30 mouse cellular contexts compared by ENCODE assay signal in the genomic region with DNA sequence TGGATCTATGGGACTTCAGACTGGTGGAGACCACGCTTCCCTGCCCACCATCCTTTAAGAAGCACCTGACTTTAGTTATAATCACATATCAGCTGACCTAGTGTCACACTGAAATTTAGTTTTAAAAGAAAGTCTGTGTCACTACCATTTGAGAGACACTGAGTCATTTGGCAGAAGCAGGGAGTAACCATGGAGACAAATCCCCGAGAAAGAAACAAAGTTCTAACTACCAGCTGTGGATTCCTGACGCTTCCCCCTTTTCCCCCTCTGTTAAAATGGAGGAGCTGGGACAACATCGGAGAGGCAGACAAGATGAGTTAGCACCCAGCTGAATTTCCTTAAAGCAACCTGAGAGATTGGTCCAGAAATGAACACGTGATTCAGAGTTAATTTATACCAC. TPM values are rescaled to one million over a fixed set of nuclear protein-coding genes. Genes with fewer than 3 reads are reported as not detected.
DNase-seq lines count a peak whose midpoint lies in the region; ATAC-seq and TF ChIP-seq lines count a peak whose summit lies in the region.
"Had no signal": no experiment of that assay in that cellular context is flagged by ENCODE, and none has a peak within 500 bp of the region (broad histone marks: within the 10 kb centered on the region; RNA-seq: fewer than 3 reads in every experiment).

No protein-coding gene starts in this region.

- no peaks in the 10 kb centered on the region for H3K9me3 ChIP-seq in embryonic facial prominence, embryonic 14.5 days (ENCODE audit: control insufficient read depth, low read length)
- no peaks in the 10 kb centered on the region for H3K9me3 ChIP-seq in embryonic facial prominence, embryonic 10.5 days
- H3K9me3 ChIP-seq in midbrain, postnatal 0 days (ENCODE audit: low read length): no peaks in the 10 kb centered on the region
- H3K9me3 ChIP-seq: heart, embryonic 10.5 days; liver, embryonic 13.5 days; neural tube, embryonic 12.5 days; stomach, embryonic 15.5 days had no signal

- H3K27me3 ChIP-seq in embryonic facial prominence, embryonic 14.5 days (replicated peaks; ENCODE audit: control insufficient read depth, insufficient read depth, low read length): peaks cover 17% of the 10 kb centered on the region
- H3K27me3 ChIP-seq in embryonic facial prominence, embryonic 10.5 days (replicated peaks; ENCODE audit: low read depth, poor library complexity, severe bottlenecking): peaks cover 28% of the 10 kb centered on the region
- H3K27me3 ChIP-seq in midbrain, postnatal 0 days (ENCODE audit: insufficient read depth, low read length): no peaks in the 10 kb centered on the region

- no peak overlapping the region for H3K9ac ChIP-seq in embryonic facial prominence, embryonic 14.5 days (ENCODE audit: low read depth, low read length)
- H3K9ac ChIP-seq in midbrain, postnatal 0 days (replicated peaks; ENCODE audit: low read length, poor library complexity, severe bottlenecking): no peak overlapping the region
- H3K9ac ChIP-seq: hindbrain, embryonic 14.5 days; liver, embryonic 13.5 days; neural tube, embryonic 12.5 days; stomach, embryonic 15.5 days had no signal

- H3K4me2 ChIP-seq in embryonic facial prominence, embryonic 14.5 days (ENCODE audit: low read depth, low read length): no peak overlapping the region
- H3K4me2 ChIP-seq in midbrain, postnatal 0 days (ENCODE audit: low read depth, low read length, poor library complexity, severe bottlenecking): no peak overlapping the region
- H3K4me2 ChIP-seq: hindbrain, embryonic 14.5 days; liver, embryonic 13.5 days; midbrain, embryonic 11.5 days; neural tube, embryonic 12.5 days; stomach, embryonic 15.5 days had no signal

- no peak for TF ChIP-seq CTCF in olfactory bulb, adult 2 months (IDR thresholded peaks at IDR 0.05; ENCODE audit: insufficient read depth, low read depth, low read length)
- TF ChIP-seq CTCF in midbrain, postnatal 0 days (IDR thresholded peaks at IDR 0.05): no peak

- no peak for ATAC-seq in embryonic facial prominence, embryonic 14.5 days (ENCODE audit: low read depth)
- ATAC-seq in midbrain, postnatal 0 days (ENCODE audit: low FRiP score): no peak
- ATAC-seq: CD4-positive, CD25-positive, alpha-beta regulatory T cell, adult 4 months had no signal

- 37% methylated on average over 5 of the region's 5 CpGs for WGBS in embryonic facial prominence, embryonic 14.5 days
- 54% methylated on average over 5 of the region's 5 CpGs for WGBS in embryonic facial prominence, embryonic 10.5 days
- 13% methylated on average over 5 of the region's 5 CpGs for WGBS in olfactory bulb, adult 2 months
- WGBS in midbrain, postnatal 0 days: 26% methylated on average over 5 of the region's 5 CpGs

- H3K27ac ChIP-seq in embryonic facial prominence, embryonic 14.5 days (replicated peaks; ENCODE audit: low read depth, low read length): no peak overlapping the region
- no peak overlapping the region for H3K27ac ChIP-seq in embryonic facial prominence, embryonic 10.5 days (replicated peaks)
- H3K27ac ChIP-seq in olfactory bulb, adult 2 months (ENCODE audit: insufficient read depth, low read depth, low read length): peak overlapping the region; percentile 74; the same call in 1 of the 2 replicates
- no peak overlapping the region; the same call in 1 of the 2 replicates for H3K27ac ChIP-seq in midbrain, postnatal 0 days (ENCODE audit: low read depth, low read length)
- H3K27ac ChIP-seq: heart, embryonic 10.5 days; hindbrain, embryonic 14.5 days; liver, embryonic 13.5 days; neural tube, embryonic 12.5 days; stomach, embryonic 15.5 days had no signal

- H3K4me1 ChIP-seq in embryonic facial prominence, embryonic 14.5 days (ENCODE audit: control insufficient read depth, insufficient read depth, low read length): peaks cover 3% of the 10 kb centered on the region; the same call in 1 of the 2 replicates
- H3K4me1 ChIP-seq in embryonic facial prominence, embryonic 10.5 days: peaks cover 12% of the 10 kb centered on the region
- H3K4me1 ChIP-seq in olfactory bulb, adult 2 months (ENCODE audit: control insufficient read depth, insufficient read depth, low read length): peaks cover 13% of the 10 kb centered on the region
- H3K4me1 ChIP-seq in midbrain, postnatal 0 days (ENCODE audit: insufficient read depth, low read length): no peaks in the 10 kb centered on the region

- no peak for TF ChIP-seq POLR2A in olfactory bulb, adult 2 months (IDR thresholded peaks at IDR 0.05; ENCODE audit: insufficient read depth, low read depth, low read length)

- H3K4me3 ChIP-seq in embryonic facial prominence, embryonic 14.5 days (ENCODE audit: low read depth, low read length): no peak overlapping the region
- H3K4me3 ChIP-seq in embryonic facial prominence, embryonic 10.5 days: no peak overlapping the region
- H3K4me3 ChIP-seq in olfactory bulb, adult 2 months (ENCODE audit: insufficient read depth, low read depth, low read length): no peak overlapping the region
- no peak overlapping the region for H3K4me3 ChIP-seq in midbrain, postnatal 0 days (ENCODE audit: low read depth, low read length)
- H3K4me3 ChIP-seq: heart, embryonic 10.5 days; liver, embryonic 13.5 days; neural tube, embryonic 12.5 days; stomach, embryonic 15.5 days had no signal

- peak; percentile 45 for DNase-seq in embryonic facial prominence, embryonic 14.5 days (ENCODE audit: low spot score)
- no peak for DNase-seq in embryonic facial prominence, embryonic 10.5 days (ENCODE audit: low spot score)
- peak; percentile 56 for DNase-seq in layer of hippocampus, adult 9-11 months
- DNase-seq in layer of hippocampus, postnatal 14 days (ENCODE audit: low spot score in 2 of 2): no peak
- peak; percentile 54 for DNase-seq in Muller cell, postnatal 12 days (ENCODE audit: inconsistent ontology term)
- DNase-seq in midbrain, postnatal 0 days (ENCODE audit: low spot score): no peak
- DNase-seq: adrenal gland, adult 2 months; cerebellum, adult 8-10 months; heart, postnatal 4 days; kidney, adult 2 months; kidney, postnatal 25 days; liver, embryonic 13.5 days; lung, adult 2 months; lung, postnatal 14 days; thymus, adult 18-20 months; thymus, postnatal 36 days had no signal

- no peaks in the 10 kb centered on the region for H3K36me3 ChIP-seq in embryonic facial prominence, embryonic 14.5 days (ENCODE audit: control insufficient read depth, insufficient read depth, low read length)
- no peaks in the 10 kb centered on the region for H3K36me3 ChIP-seq in embryonic facial prominence, embryonic 10.5 days (replicated peaks)
- no peaks in the 10 kb centered on the region for H3K36me3 ChIP-seq in midbrain, postnatal 0 days (ENCODE audit: insufficient read depth, low read length)
- H3K36me3 ChIP-seq: heart, embryonic 10.5 days; liver, embryonic 13.5 days; neural tube, embryonic 12.5 days; stomach, embryonic 15.5 days had no signal

RNA-seq across cellular contexts. Expression of a gene that starts 4.2 kb away (rescaled TPM):
- 10.8 and 14.1 TPM in 2 replicates for polyA plus RNA-seq in embryonic facial prominence, embryonic 14.5 days (2014; fragmentation: Nextera tagmentation; extraction: Ambion mirVana)
- polyA plus RNA-seq in embryonic facial prominence, embryonic 10.5 days (2016; fragmentation: Nextera tagmentation; extraction: Ambion mirVana): 4.9 and 10.0 TPM in 2 replicates
- 1,000 to 10,000 TPM; 1,034 to 1,120 TPM for total RNA-seq in layer of hippocampus, postnatal 14 days (2021)
- polyA plus RNA-seq in olfactory bulb, adult 2 months (2012; ENCODE audit: insufficient read depth, insufficient read length, low replicate concordance, missing spikeins): not detected in 2 replicates
- 571 and 599 TPM in 2 replicates for total RNA-seq in midbrain, postnatal 0 days (2014; rRNA removed)
- polyA plus RNA-seq in midbrain, postnatal 0 days (2015; fragmentation: Nextera tagmentation; extraction: Ambion mirVana): 314 and 354 TPM in 2 replicates
- total RNA-seq: megakaryocyte progenitor cell, adult 5-6 weeks had no signal
- polyA plus RNA-seq: CD4-positive, CD25-positive, alpha-beta regulatory T cell, adult 4 months had no signal

RNA-seq across cellular contexts. Expression of a gene that starts 11.2 kb away (rescaled TPM):
- polyA plus RNA-seq in embryonic facial prominence, embryonic 14.5 days (2014; fragmentation: Nextera tagmentation; extraction: Ambion mirVana): 1.4 TPM in 1 of 2 replicates, not detected in the other
- polyA plus RNA-seq in embryonic facial prominence, embryonic 10.5 days (2016; fragmentation: Nextera tagmentation; extraction: Ambion mirVana): not detected in 2 replicates
- not detected for total RNA-seq in layer of hippocampus, postnatal 14 days (2021)
- not detected in 2 replicates for polyA plus RNA-seq in olfactory bulb, adult 2 months (2012; ENCODE audit: insufficient read depth, insufficient read length, low replicate concordance, missing spikeins)
- total RNA-seq in midbrain, postnatal 0 days (2014; rRNA removed): not detected in 2 replicates
- polyA plus RNA-seq in midbrain, postnatal 0 days (2015; fragmentation: Nextera tagmentation; extraction: Ambion mirVana): not detected in 2 replicates
- total RNA-seq: adrenal gland, adult 2 months; gastrocnemius, adult 8-10 months; heart, postnatal 4 days; left cerebral cortex, postnatal 10 days; megakaryocyte progenitor cell, adult 5-6 weeks had no signal
- polyA plus RNA-seq: adrenal gland, adult 2 months; CD4-positive, CD25-positive, alpha-beta regulatory T cell, adult 4 months; frontal cortex, adult 2 months; gonadal fat pad, adult 2 months; heart, embryonic 10.5 days; heart, embryonic 16.5 days; hindbrain, embryonic 14.5 days; kidney, adult 2 months; limb, embryonic 14.5 days; midbrain, embryonic 11.5 days; neural tube, embryonic 12.5 days had no signal

RNA-seq across cellular contexts. Expression of a gene that starts 24.2 kb away (rescaled TPM):
- polyA plus RNA-seq in embryonic facial prominence, embryonic 14.5 days (2014; fragmentation: Nextera tagmentation; extraction: Ambion mirVana): 57.5 and 60.3 TPM in 2 replicates
- polyA plus RNA-seq in embryonic facial prominence, embryonic 10.5 days (2016; fragmentation: Nextera tagmentation; extraction: Ambion mirVana): 55.1 and 61.0 TPM in 2 replicates
- total RNA-seq in layer of hippocampus, postnatal 14 days (2021): 100 to 1,000 TPM; 467 to 654 TPM
- not detected in 2 replicates for polyA plus RNA-seq in olfactory bulb, adult 2 months (2012; ENCODE audit: insufficient read depth, insufficient read length, low replicate concordance, missing spikeins)
- total RNA-seq in midbrain, postnatal 0 days (2014; rRNA removed): 57.7 and 131 TPM in 2 replicates
- polyA plus RNA-seq in midbrain, postnatal 0 days (2015; fragmentation: Nextera tagmentation; extraction: Ambion mirVana): 92.3 and 101 TPM in 2 replicates
- polyA plus RNA-seq: CD4-positive, CD25-positive, alpha-beta regulatory T cell, adult 4 months had no signal

RNA-seq across cellular contexts. Expression of a gene that starts 30.6 kb away (rescaled TPM):
- polyA plus RNA-seq in embryonic facial prominence, embryonic 14.5 days (2014; fragmentation: Nextera tagmentation; extraction: Ambion mirVana): 167 and 193 TPM in 2 replicates
- 184 and 196 TPM in 2 replicates for polyA plus RNA-seq in embryonic facial prominence, embryonic 10.5 days (2016; fragmentation: Nextera tagmentation; extraction: Ambion mirVana)
- 100 to 1,000 TPM; 472 to 625 TPM for total RNA-seq in layer of hippocampus, postnatal 14 days (2021)
- 885 TPM in 1 of 2 replicates, not detected in the other for polyA plus RNA-seq in olfactory bulb, adult 2 months (2012; ENCODE audit: insufficient read depth, insufficient read length, low replicate concordance, missing spikeins)
- 460 and 504 TPM in 2 replicates for total RNA-seq in midbrain, postnatal 0 days (2014; rRNA removed)
- 387 and 420 TPM in 2 replicates for polyA plus RNA-seq in midbrain, postnatal 0 days (2015; fragmentation: Nextera tagmentation; extraction: Ambion mirVana)

RNA-seq across cellular contexts. Expression of a gene that starts 49.5 kb away (rescaled TPM):
- polyA plus RNA-seq in embryonic facial prominence, embryonic 14.5 days (2014; fragmentation: Nextera tagmentation; extraction: Ambion mirVana): 13.6 and 13.9 TPM in 2 replicates
- 12.6 and 16.6 TPM in 2 replicates for polyA plus RNA-seq in embryonic facial prominence, embryonic 10.5 days (2016; fragmentation: Nextera tagmentation; extraction: Ambion mirVana)
- 10 to 100 TPM; 17.7 to 19.6 TPM for total RNA-seq in layer of hippocampus, postnatal 14 days (2021)
- not detected in 2 replicates for polyA plus RNA-seq in olfactory bulb, adult 2 months (2012; ENCODE audit: insufficient read depth, insufficient read length, low replicate concordance, missing spikeins)
- 20.7 and 27.6 TPM in 2 replicates for total RNA-seq in midbrain, postnatal 0 days (2014; rRNA removed)
- 16.2 and 17.5 TPM in 2 replicates for polyA plus RNA-seq in midbrain, postnatal 0 days (2015; fragmentation: Nextera tagmentation; extraction: Ambion mirVana)

Comparison
In these comparisons a context has a peak if more than half of its experiments do, and no peak if none do; other contexts are left out.
1. DNase-seq: peak in embryonic facial prominence, embryonic 14.5 days (single experiment), layer of hippocampus, adult 9-11 months (single experiment) and Muller cell, postnatal 12 days (single experiment); none in embryonic facial prominence, embryonic 10.5 days (single experiment), layer of hippocampus, postnatal 14 days (0 of 2) and midbrain, postnatal 0 days (single experiment).
2. RNA of a gene that starts 4.2 kb away (polyA plus RNA-seq): 314 to 354 TPM in midbrain, postnatal 0 days; 10.8 to 14.1 TPM in embryonic facial prominence, embryonic 14.5 days, 4.9 to 10.0 TPM in embryonic facial prominence, embryonic 10.5 days and not detected in olfactory bulb, adult 2 months; every median in the first group is over 10 times any median in the second.
3. RNA of a gene that starts 24.2 kb away (polyA plus RNA-seq): 92.3 to 101 TPM in midbrain, postnatal 0 days, 57.5 to 60.3 TPM in embryonic facial prominence, embryonic 14.5 days and 55.1 to 61.0 TPM in embryonic facial prominence, embryonic 10.5 days; not detected in olfactory bulb, adult 2 months; every median in the first group is over 10 times any median in the second.